In the genomic region with DNA sequence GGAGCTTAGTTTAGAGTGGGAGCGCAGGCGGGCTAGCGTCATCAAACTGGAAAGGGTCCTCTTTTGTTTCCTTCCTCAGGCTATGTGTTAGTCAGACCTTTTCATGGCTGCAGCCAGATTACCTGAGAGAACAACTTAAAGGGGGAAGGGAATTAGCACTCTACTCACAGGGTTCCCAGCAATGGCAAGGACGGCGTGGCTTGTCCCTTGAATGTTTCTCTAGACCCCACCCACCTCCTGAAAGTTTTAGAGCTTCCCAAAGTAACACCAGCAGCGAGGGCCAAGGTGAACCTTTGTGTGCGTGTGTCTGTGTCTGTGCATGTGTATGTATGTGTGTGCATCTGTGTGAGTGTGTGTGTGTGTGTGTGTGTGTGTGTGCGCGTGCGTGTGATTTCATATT, we compare ENCODE assay signal across 26 mouse cellular contexts.
"Had no signal": no experiment of that assay in that cellular context is flagged by ENCODE, and none has a peak within 500 bp of the region (broad histone marks: within the 10 kb centered on the region; RNA-seq: fewer than 3 reads in every experiment).

No protein-coding gene starts in this region.

- ATAC-seq: hindbrain, embryonic 16.5 days; inflammation-experienced regulatory T-cells, adult 6 months; intestine, postnatal 0 days had no signal

- DNase-seq: gastrocnemius, postnatal 14 days; gastrocnemius, postnatal 36 days; heart, adult 18-20 months; heart, postnatal 10 days; heart, postnatal 4 days; kidney, adult 18-20 months; kidney, adult 8-10 months; kidney, postnatal 10 days; kidney, postnatal 25 days; kidney, postnatal 4 days; liver; liver, embryonic 13.5 days had no signal

- H3K9me3 ChIP-seq: heart, embryonic 10.5 days; hindbrain, embryonic 10.5 days; hindbrain, embryonic 12.5 days; intestine, embryonic 15.5 days; limb, embryonic 10.5 days; limb, embryonic 12.5 days; liver, embryonic 13.5 days had no signal

- H3K36me3 ChIP-seq: heart, embryonic 10.5 days; heart, embryonic 12.5 days; hindbrain, embryonic 10.5 days; hindbrain, embryonic 12.5 days; intestine, embryonic 15.5 days; limb, embryonic 10.5 days; limb, embryonic 12.5 days; liver, embryonic 13.5 days had no signal

- H3K4me3 ChIP-seq: heart, embryonic 10.5 days; heart, embryonic 12.5 days; hindbrain, embryonic 10.5 days; hindbrain, embryonic 12.5 days; intestine, embryonic 15.5 days; layer of hippocampus, adult 2 months; left cerebral cortex, adult 2 months; limb, embryonic 10.5 days; limb, embryonic 12.5 days; liver, embryonic 13.5 days had no signal

- H3K4me1 ChIP-seq: heart, embryonic 10.5 days; intestine, embryonic 15.5 days; limb, embryonic 10.5 days; limb, embryonic 12.5 days; liver, embryonic 13.5 days had no signal

- H3K27me3 ChIP-seq: heart, embryonic 12.5 days; hindbrain, embryonic 12.5 days; intestine, embryonic 15.5 days; limb, embryonic 12.5 days; liver, embryonic 13.5 days had no signal

- H3K4me2 ChIP-seq: heart, embryonic 12.5 days; hindbrain, embryonic 12.5 days; hindbrain, embryonic 14.5 days; intestine, embryonic 15.5 days; limb, embryonic 12.5 days; liver, embryonic 11.5 days; liver, embryonic 13.5 days had no signal

- H3K27ac ChIP-seq: heart, embryonic 10.5 days; hindbrain, embryonic 10.5 days; hindbrain, embryonic 12.5 days; hindbrain, embryonic 14.5 days; intestine, embryonic 15.5 days; layer of hippocampus, adult 2 months; left cerebral cortex, adult 2 months; limb, embryonic 10.5 days; limb, embryonic 12.5 days; liver, embryonic 13.5 days had no signal

- H3K9ac ChIP-seq: heart, embryonic 12.5 days; hindbrain, embryonic 12.5 days; hindbrain, embryonic 14.5 days; intestine, embryonic 15.5 days; limb, embryonic 12.5 days; liver, embryonic 13.5 days had no signal
